Mouse (Mus musculus) liver, embryonic 14.5 days (tissue): Measurements from ENCODE around the gene Arhgef17. TPM values are rescaled to one million over a fixed set of nuclear protein-coding genes. Genes with fewer than 3 reads are reported as not detected.

Experiments used
- ATAC-seq: fragments of 200-750 bp; cut with Nextera tagmentation; 2 replicates; pipeline ENCODE4 v1.8.0; 2017; ENCODE audit warnings: moderate number of reproducible peaks, mild to moderate bottlenecking, moderate library complexity; ENCODE audit not compliant: insufficient read depth
- DNase-seq, 3 experiments: peaks; one replicate each; pipeline ENCODE4 v3.0.0-alpha.2; 2012 to 2013; ENCODE audit warnings: low read depth in 3 of 3, low spot score in 3 of 3
- H3K27ac ChIP-seq: fragments of 300-500 bp; sonication (generic); 2 replicates; pipeline ENCODE4 v1.5.1; 2014; ENCODE audit warnings: moderate library complexity, mild to moderate bottlenecking, control low read depth, inconsistent platforms
- H3K27me3 ChIP-seq: fragments of 300-500 bp; sonication (generic); 2 replicates; pipeline ENCODE4 v1.6.1; 2014; ENCODE audit warnings: mild to moderate bottlenecking, low read length, moderate library complexity; ENCODE audit not compliant: control insufficient read depth, insufficient read depth
- H3K36me3 ChIP-seq: fragments of 300-500 bp; sonication (generic); replicated peaks from 2 replicates; pipeline ENCODE4 v1.6.1; 2014; ENCODE audit warnings: low read depth; ENCODE audit not compliant: control insufficient read depth, insufficient read depth
- H3K4me1 ChIP-seq, 2 experiments: fragments of 200-500 bp in 1 of 2; fragments of 300-500 bp in 1 of 2; sonication (generic) in 1 of 2; replicated peaks; 2 replicates each; pipeline ENCODE4 v1.6.1; 2012 to 2014; ENCODE audit warnings: antibody characterized with exemption in 1 of 2, inconsistent platforms in 1 of 2, low read length in 1 of 2; ENCODE audit not compliant: control insufficient read depth in 2 of 2, insufficient read depth in 2 of 2
- H3K4me2 ChIP-seq: fragments of 300-500 bp; sonication (generic); 2 replicates; pipeline ENCODE4 v1.6.1; 2014; ENCODE audit warnings: low read depth, mild to moderate bottlenecking, control low read depth, moderate library complexity
- H3K4me3 ChIP-seq, 2 experiments: fragments of 200-500 bp in 1 of 2; fragments of 300-500 bp in 1 of 2; sonication (generic) in 1 of 2; 2 replicates each; pipeline ENCODE4 v1.5.1; 2012 to 2014; ENCODE audit warnings: low read depth in 2 of 2, low read length in 2 of 2, mild to moderate bottlenecking in 2 of 2, control low read depth in 1 of 2, inconsistent platforms in 1 of 2, moderate library complexity in 1 of 2; ENCODE audit not compliant: insufficient read depth in 1 of 2
- H3K9ac ChIP-seq: fragments of 300-500 bp; sonication (generic); replicated peaks from 2 replicates; pipeline ENCODE4 v1.6.1; 2014; ENCODE audit warnings: mild to moderate bottlenecking, control low read depth, moderate library complexity
- H3K9me3 ChIP-seq: fragments of 300-500 bp; sonication (generic); 2 replicates; pipeline ENCODE4 v1.6.1; 2016; ENCODE audit warnings: low read length, mixed read lengths; ENCODE audit not compliant: control insufficient read depth
- CTCF ChIP-seq: IDR thresholded peaks from 2 replicates; pipeline ENCODE4 v1.5.1; 2016; ENCODE audit warnings: antibody characterized with exemption, low read depth, control low read depth
- EP300 ChIP-seq: IDR thresholded peaks from 2 replicates; pipeline ENCODE4 v1.6.1; 2016; ENCODE audit warnings: antibody characterized with exemption, low read depth
- WGBS: fragments of 180-500 bp; shearing (Covaris S2); extraction: QIAGEN DNeasy Blood & Tissue Kit; methylation state at CpG from one replicate; pipeline ENCODE4 v1.1.7; 2014; ENCODE audit not compliant: insufficient replicate concordance; 5-methylcytosine and 5-hydroxymethylcytosine counted together
- polyA plus RNA-seq, 2 experiments: library from polyadenylated mRNA; depleted of rRNA in 1 of 2; stranded (reverse) in 1 of 2; unstranded in 1 of 2; fragments of >200 nt; fragmentation: Nextera tagmentation in 1 of 2; extraction: Ambion mirVana in 1 of 2; gene quantifications; 2 replicates each; pipeline versions ENCODE4 v1.2.1 to v1.2.3; 2012 to 2014

Arhgef17 gene
- polyA plus RNA-seq, 2 experiments = 0.70 to 1.7 TPM

GRCm38 (mm10) chr7:100911791-100912190 is 20.1 kb downstream of the Arhgef17 start:
- ATAC-seq (no peak), DNase-seq (no peak)
- Histone ChIP-seq H3K4me1 (peaks cover 0 to 11% of the 10 kb centered on the region in 2 experiments; a peak in 2 of 4 replicates), H3K9me3 (no peaks in the 10 kb centered on the region), H3K27ac (no peak overlapping the region), H3K27me3 (no peaks in the 10 kb centered on the region), H3K9ac (no peak overlapping the region), H3K4me2 (no peak overlapping the region), H3K4me3 (no peak overlapping the region), H3K36me3 (no peaks in the 10 kb centered on the region)
- 72% methylated on average over 9 of the region's 9 CpGs for WGBS
- TF ChIP-seq CTCF = no peak
- no peak for TF ChIP-seq EP300

- H3K4me2 ChIP-seq = no peak overlapping the region
- 54% methylated on average over 2 of the region's 2 CpGs for WGBS
Observed at GRCm38 (mm10) chr7:100911246-100911770, 20.6 kb downstream of the Arhgef17 start.

DNA sequence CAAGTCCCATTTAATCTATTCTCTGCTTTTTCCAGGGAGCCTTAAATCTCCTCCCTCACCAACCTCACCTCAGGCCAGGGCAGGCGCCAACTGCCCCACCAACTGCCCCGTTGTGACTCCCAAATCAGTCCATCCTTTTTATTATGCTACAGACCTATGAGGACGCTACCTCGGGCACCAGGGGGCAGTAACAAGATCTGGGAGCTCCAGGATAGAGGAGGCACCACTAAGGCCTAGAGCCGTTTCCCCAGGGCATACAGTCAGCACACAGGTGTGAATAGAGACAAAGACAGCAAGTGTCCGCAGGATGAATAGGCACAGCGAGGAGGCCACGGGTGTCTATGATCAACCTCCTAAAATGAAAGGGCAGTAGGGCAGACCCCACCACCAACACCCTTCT is 23.3 kb downstream of the Arhgef17 start:
- H3K4me2 ChIP-seq = no peak overlapping the region
- ATAC-seq (no peak), DNase-seq (no peak)
- H3K4me1 ChIP-seq = peaks cover 0 to 11% of the 10 kb centered on the region in 2 experiments; a peak in 2 of 4 replicates
- H3K9ac ChIP-seq = no peak overlapping the region
- no peak overlapping the region for H3K27ac ChIP-seq
- 47% methylated on average over 8 of the region's 8 CpGs for WGBS
- TF ChIP-seq EP300 (no peak), CTCF (peak; percentile 54)
- no peak overlapping the region for H3K4me3 ChIP-seq
- no peaks in the 10 kb centered on the region for H3K36me3 ChIP-seq
- no peaks in the 10 kb centered on the region for H3K27me3 ChIP-seq
- no peaks in the 10 kb centered on the region for H3K9me3 ChIP-seq

More at GRCm38 (mm10) chr7:100911246-100911770, 20.6 kb downstream of the Arhgef17 start:
- Histone ChIP-seq H3K36me3 (no peaks in the 10 kb centered on the region), H3K27me3 (no peaks in the 10 kb centered on the region), H3K9me3 (no peaks in the 10 kb centered on the region), H3K27ac (no peak overlapping the region), H3K4me1 (peaks cover 0 to 11% of the 10 kb centered on the region in 2 experiments; a peak in 2 of 4 replicates), H3K9ac (no peak overlapping the region), H3K4me3 (no peak overlapping the region)
- DNase-seq (no peak), ATAC-seq (no peak)
- TF ChIP-seq EP300 (no peak), CTCF (no peak)

DNA sequence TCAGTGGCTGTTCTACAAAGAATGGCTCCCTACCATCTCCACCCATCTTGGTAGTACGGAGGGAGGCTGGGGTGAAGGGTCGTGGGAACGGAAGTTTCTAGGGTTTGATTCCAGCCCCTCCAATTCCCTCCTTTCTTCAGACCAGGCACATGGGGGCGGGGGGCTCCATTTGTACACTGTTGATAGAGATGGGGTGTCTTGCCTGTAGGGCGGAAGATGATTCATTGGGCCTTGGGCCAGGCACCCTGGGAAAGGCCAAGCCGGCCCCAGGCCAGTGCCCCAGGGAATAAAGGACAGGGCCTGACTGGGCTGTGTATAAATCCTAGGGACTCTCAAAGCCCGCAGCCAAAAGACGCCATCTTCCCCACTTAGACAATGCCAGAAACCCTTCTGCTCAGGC is 23.8 kb downstream of the Arhgef17 start:
- H3K9me3 ChIP-seq = no peaks in the 10 kb centered on the region
- H3K27me3 ChIP-seq = no peaks in the 10 kb centered on the region
- no peak overlapping the region for H3K9ac ChIP-seq
- H3K36me3 ChIP-seq = no peaks in the 10 kb centered on the region
- H3K4me2 ChIP-seq = no peak overlapping the region
- TF ChIP-seq CTCF (no peak), EP300 (no peak)
- H3K4me3 ChIP-seq = no peak overlapping the region
- peaks cover 0 to 9% of the 10 kb centered on the region in 2 experiments; a peak in 2 of 4 replicates for H3K4me1 ChIP-seq
- ATAC-seq (no peak), DNase-seq (no peak)
- WGBS = 71% methylated on average over 8 of the region's 8 CpGs
- no peak overlapping the region for H3K27ac ChIP-seq

DNA sequence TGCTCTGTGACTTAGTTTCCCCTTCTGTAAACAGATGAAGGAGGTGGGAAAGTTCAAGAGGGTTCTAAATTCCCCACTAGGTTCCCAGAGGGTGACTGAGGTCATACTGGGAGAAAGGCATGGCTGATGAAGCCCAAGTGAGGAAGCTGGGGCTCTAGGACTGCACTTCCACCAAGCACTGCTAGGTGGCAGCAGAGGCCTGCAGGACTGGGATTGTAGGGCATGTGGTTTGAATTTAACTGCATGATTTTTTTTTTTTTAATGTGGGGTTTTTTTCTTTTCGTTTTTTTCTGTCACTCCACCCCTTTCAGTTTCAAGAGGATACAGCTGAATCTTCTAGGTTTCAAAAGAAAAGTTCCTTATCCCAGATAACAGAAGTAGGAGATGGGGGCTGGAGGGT is 24.7 kb downstream of the Arhgef17 start:
- no peak overlapping the region for H3K4me3 ChIP-seq
- WGBS = 0% methylated on average over 1 of the region's 1 CpGs
- H3K27me3 ChIP-seq = no peaks in the 10 kb centered on the region
- H3K4me2 ChIP-seq = no peak overlapping the region
- H3K4me1 ChIP-seq = peaks cover 0 to 9% of the 10 kb centered on the region in 2 experiments; a peak in 2 of 4 replicates
- ATAC-seq = no peak
- H3K9me3 ChIP-seq = no peaks in the 10 kb centered on the region
- H3K36me3 ChIP-seq = no peaks in the 10 kb centered on the region
- peak in 2 of 3 experiments; percentile 26 to 39 for DNase-seq
- TF ChIP-seq EP300 (no peak), CTCF (peak; percentile 95)
- no peak overlapping the region for H3K27ac ChIP-seq
- H3K9ac ChIP-seq = no peak overlapping the region
